Mouse (Mus musculus): Measurements from ENCODE around the gene Tnfaip2. TPM values are rescaled to one million over a fixed set of nuclear protein-coding genes. Genes with fewer than 3 reads are reported as not detected.

Gene Tnfaip2
- polyA plus RNA-seq, 1 experiment from 2014 or later, result 17.0 TPM

GRCm38 (mm10) chr12:111409583-111409982 is 32.7 kb upstream of the Tnfaip2 start:
- H3K9ac ChIP-seq (replicated peaks; ENCODE audit: low read depth), result no peak overlapping the region
- H3K36me3 ChIP-seq (ENCODE audit: insufficient read depth, low read length), result no peaks in the 10 kb centered on the region
- no peak for ATAC-seq
- TF ChIP-seq EP300 (IDR thresholded peaks at IDR 0.05) (no peak), CTCF (IDR thresholded peaks at IDR 0.05) (no peak)
- 41% methylated on average over 5 of the region's 5 CpGs for WGBS
- H3K4me2 ChIP-seq (replicated peaks; ENCODE audit: low read depth, low read length), result no peak overlapping the region
- H3K4me3 ChIP-seq (ENCODE audit: low read depth, low read length), result no peak overlapping the region
- H3K9me3 ChIP-seq (ENCODE audit: low read length), result no peaks in the 10 kb centered on the region
- peaks cover 6% of the 10 kb centered on the region; the same call in 1 of the 2 replicates for H3K27me3 ChIP-seq (replicated peaks; ENCODE audit: insufficient read depth, low read length)
- H3K27ac ChIP-seq (ENCODE audit: low read length), result no peak overlapping the region
- peaks cover 8% of the 10 kb centered on the region; the same call in 1 of the 2 replicates for H3K4me1 ChIP-seq (ENCODE audit: insufficient read depth, low read depth, low read length)
- no peak for DNase-seq (ENCODE audit: low spot score)

- peak; percentile 31 for DNase-seq (ENCODE audit: low spot score)
- no peak for ATAC-seq
- no peak overlapping the region for H3K4me3 ChIP-seq (ENCODE audit: low read depth, low read length)
Observed at GRCm38 (mm10) chr12:111411631-111412355, 30.5 kb upstream of the Tnfaip2 start.

GRCm38 (mm10) chr12:111412581-111413284 is 29.5 kb upstream of the Tnfaip2 start:
- Histone ChIP-seq H3K27me3 (replicated peaks; ENCODE audit: insufficient read depth, low read length) (no peaks in the 10 kb centered on the region), H3K9ac (replicated peaks; ENCODE audit: low read depth) (no peak overlapping the region), H3K9me3 (ENCODE audit: low read length) (no peaks in the 10 kb centered on the region), H3K36me3 (ENCODE audit: insufficient read depth, low read length) (no peaks in the 10 kb centered on the region), H3K27ac (ENCODE audit: low read length) (peak overlapping the region; percentile 84), H3K4me1 (ENCODE audit: insufficient read depth, low read depth, low read length) (peaks cover 5% of the 10 kb centered on the region; the same call in 1 of the 2 replicates), H3K4me3 (ENCODE audit: low read depth, low read length) (peak overlapping the region; percentile 19), H3K4me2 (replicated peaks; ENCODE audit: low read depth, low read length) (peak overlapping the region; percentile 50)
- WGBS, result 17% methylated on average over 12 of the region's 12 CpGs
- TF ChIP-seq CTCF (IDR thresholded peaks at IDR 0.05) (peak; percentile 55), EP300 (IDR thresholded peaks at IDR 0.05) (no peak)
- ATAC-seq (peak; percentile 58), DNase-seq (ENCODE audit: low spot score) (peak; percentile 84)

More at GRCm38 (mm10) chr12:111411631-111412355, 30.5 kb upstream of the Tnfaip2 start:
- peak overlapping the region; percentile 7; the same call in 1 of the 2 replicates for H3K27ac ChIP-seq (ENCODE audit: low read length)
- H3K36me3 ChIP-seq (ENCODE audit: insufficient read depth, low read length), result no peaks in the 10 kb centered on the region
- H3K9me3 ChIP-seq (ENCODE audit: low read length), result no peaks in the 10 kb centered on the region
- peaks cover 2% of the 10 kb centered on the region; the same call in 1 of the 2 replicates for H3K27me3 ChIP-seq (replicated peaks; ENCODE audit: insufficient read depth, low read length)
- 67% methylated on average over 8 of the region's 8 CpGs for WGBS
- H3K9ac ChIP-seq (replicated peaks; ENCODE audit: low read depth), result no peak overlapping the region
- no peak overlapping the region for H3K4me2 ChIP-seq (replicated peaks; ENCODE audit: low read depth, low read length)
- TF ChIP-seq EP300 (IDR thresholded peaks at IDR 0.05), result no peak
- TF ChIP-seq CTCF (IDR thresholded peaks at IDR 0.05), result no peak
- peaks cover 7% of the 10 kb centered on the region; the same call in 1 of the 2 replicates for H3K4me1 ChIP-seq (ENCODE audit: insufficient read depth, low read depth, low read length)

GRCm38 (mm10) chr12:111413300-111413699 is 29.0 kb upstream of the Tnfaip2 start:
- Histone ChIP-seq H3K9me3 (ENCODE audit: low read length) (no peaks in the 10 kb centered on the region), H3K9ac (replicated peaks; ENCODE audit: low read depth) (no peak overlapping the region), H3K4me1 (ENCODE audit: insufficient read depth, low read depth, low read length) (peaks cover 5% of the 10 kb centered on the region; the same call in 1 of the 2 replicates), H3K36me3 (ENCODE audit: insufficient read depth, low read length) (no peaks in the 10 kb centered on the region), H3K4me2 (replicated peaks; ENCODE audit: low read depth, low read length) (peak overlapping the region; percentile 50), H3K27me3 (replicated peaks; ENCODE audit: insufficient read depth, low read length) (no peaks in the 10 kb centered on the region), H3K4me3 (ENCODE audit: low read depth, low read length) (peak overlapping the region; percentile 19), H3K27ac (ENCODE audit: low read length) (peak overlapping the region; percentile 84)
- TF ChIP-seq CTCF (IDR thresholded peaks at IDR 0.05) (peak; percentile 99), EP300 (IDR thresholded peaks at IDR 0.05) (no peak)
- peak; percentile 89 for ATAC-seq
- peak; percentile 97 for DNase-seq (ENCODE audit: low spot score)
- WGBS, result under 1% methylated on average over 21 of the region's 21 CpGs

GRCm38 (mm10) chr12:111416921-111417779 is 25.1 kb upstream of the Tnfaip2 start, which contains the start of gene Exoc3l4:
TSS of gene Exoc3l4 (plus strand) at chr12:111417017.
- DNase-seq (ENCODE audit: low spot score), result peak; percentile 79
- Histone ChIP-seq H3K9me3 (ENCODE audit: low read length) (no peaks in the 10 kb centered on the region), H3K4me3 (ENCODE audit: low read depth, low read length) (peak within 1 kb of the TSS; percentile 34), H3K27ac (ENCODE audit: low read length) (peak within 1 kb of the TSS; percentile 81), H3K27me3 (replicated peaks; ENCODE audit: insufficient read depth, low read length) (peaks cover under 1% of the 10 kb centered on the region; the same call in 1 of the 2 replicates), H3K36me3 (ENCODE audit: insufficient read depth, low read length) (no peaks in the 10 kb centered on the region), H3K4me2 (replicated peaks; ENCODE audit: low read depth, low read length) (peak within 1 kb of the TSS; percentile 61), H3K4me1 (ENCODE audit: insufficient read depth, low read depth, low read length) (peaks cover under 1% of the 10 kb centered on the region; the same call in 1 of the 2 replicates), H3K9ac (replicated peaks; ENCODE audit: low read depth) (peak within 1 kb of the TSS; percentile 13; the same call in 1 of the 2 replicates)
- peak; percentile 55 for ATAC-seq
- TF ChIP-seq CTCF (IDR thresholded peaks at IDR 0.05) (peak; percentile 34), EP300 (IDR thresholded peaks at IDR 0.05) (peak; percentile 9; the same call in 1 of the 2 replicates)
- WGBS, result 3% methylated on average over 17 of the region's 17 CpGs

Measured in lung, postnatal 0 days (tissue).